Mouse (Mus musculus) liver (tissue): ENCODE results near the gene Spock3.
A peak's percentile ranks its signal among the peaks of the same experiment; 100 is the strongest.
"Not testable (repeated sequence)": the region's sequence is repeated elsewhere in the genome, so short reads cannot be mapped to it uniquely, and the experiment has no call there.

Experiments
- DNase-seq: peaks from one replicate; pipeline ENCODE4 v3.0.0-alpha.2; 2020; ENCODE audit warnings: mixed read lengths

The Spock3 gene

GRCm38 (mm10) chr8:62950709-62951108 lies at the start of gene Spock3:
Spock3 (plus strand) TSS chr8:62951009.
- no peak for DNase-seq

GRCm38 (mm10) chr8:62951173-62952134 lies 645 bp downstream of the Spock3 start:
- peak; percentile 27 for DNase-seq

- no peak for DNase-seq
Observed at GRCm38 (mm10) chr8:62952481-62952880, 1.7 kb downstream of the Spock3 start.

DNA sequence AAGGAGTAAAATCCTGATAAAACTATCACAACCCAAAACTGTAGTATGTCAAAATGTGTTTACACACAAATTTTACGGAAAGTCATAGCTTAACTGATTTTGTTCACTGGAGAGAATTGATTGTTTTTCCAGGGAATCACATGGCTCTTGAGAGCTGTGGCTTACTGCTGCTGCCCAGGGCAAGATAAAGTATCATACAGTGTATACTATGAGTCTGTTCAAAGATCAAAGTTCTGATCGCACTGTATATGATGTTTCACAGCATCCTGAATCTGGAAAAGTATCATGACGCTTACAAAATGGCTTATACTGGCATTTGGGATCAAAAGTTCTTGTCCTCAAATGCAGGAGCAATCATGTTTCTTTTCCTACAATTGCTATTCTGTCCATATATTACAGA lies 11.8 kb downstream of the Spock3 start:
- DNase-seq: no peak

- DNase-seq: no peak
Observed at GRCm38 (mm10) chr8:62969802-62970372, 19.1 kb downstream of the Spock3 start.

GRCm38 (mm10) chr8:63088984-63089383 lies 138.2 kb downstream of the Spock3 start:
- no peak for DNase-seq

DNA sequence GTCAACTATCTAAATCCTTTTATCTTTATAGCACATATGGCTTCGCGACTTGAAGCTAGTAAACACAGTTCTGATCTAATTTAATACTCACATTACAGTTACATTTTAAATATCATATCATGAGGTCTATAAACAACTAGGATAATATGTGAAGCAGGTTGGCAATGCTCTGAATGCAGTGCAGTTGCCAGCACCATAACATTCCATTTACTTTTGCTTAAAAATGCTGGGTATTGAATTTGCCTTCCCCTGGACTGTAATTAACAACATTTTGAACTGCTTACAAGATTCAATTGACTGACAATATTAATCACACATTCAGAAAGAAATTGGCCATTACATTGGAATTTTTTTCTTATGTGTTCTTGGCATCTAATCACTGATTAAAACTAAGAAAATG lies 147.4 kb downstream of the Spock3 start:
- no peak for DNase-seq

- DNase-seq: no peak
Observed at GRCm38 (mm10) chr8:63109761-63110160, 159.0 kb downstream of the Spock3 start.

- no peak for DNase-seq
Observed at GRCm38 (mm10) chr8:63112919-63113318, 162.1 kb downstream of the Spock3 start.

DNA sequence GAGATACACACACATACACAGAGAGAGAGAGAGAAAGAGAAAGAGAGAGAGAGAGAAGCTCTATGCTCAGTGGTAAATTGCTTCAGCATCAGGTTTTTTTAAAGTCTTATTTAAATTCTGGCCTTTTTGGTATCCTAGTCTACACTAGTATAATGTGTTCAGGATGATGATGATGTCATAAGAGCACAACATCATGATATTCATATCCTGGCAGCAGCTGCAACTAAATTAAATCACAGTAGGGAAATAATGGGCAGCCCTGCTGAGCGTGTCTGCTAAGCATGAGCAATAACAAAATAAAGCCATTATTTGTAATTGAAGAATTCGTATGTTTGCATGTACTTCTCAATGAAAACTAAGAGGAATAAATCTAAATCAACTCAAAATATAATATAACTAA lies 169.7 kb downstream of the Spock3 start:
- DNase-seq: no peak

- no peak for DNase-seq
Observed at GRCm38 (mm10) chr8:63135406-63135805, 184.6 kb downstream of the Spock3 start.

- not testable (repeated sequence) for DNase-seq
Observed at GRCm38 (mm10) chr8:63163861-63164260, 213.1 kb downstream of the Spock3 start.

DNA sequence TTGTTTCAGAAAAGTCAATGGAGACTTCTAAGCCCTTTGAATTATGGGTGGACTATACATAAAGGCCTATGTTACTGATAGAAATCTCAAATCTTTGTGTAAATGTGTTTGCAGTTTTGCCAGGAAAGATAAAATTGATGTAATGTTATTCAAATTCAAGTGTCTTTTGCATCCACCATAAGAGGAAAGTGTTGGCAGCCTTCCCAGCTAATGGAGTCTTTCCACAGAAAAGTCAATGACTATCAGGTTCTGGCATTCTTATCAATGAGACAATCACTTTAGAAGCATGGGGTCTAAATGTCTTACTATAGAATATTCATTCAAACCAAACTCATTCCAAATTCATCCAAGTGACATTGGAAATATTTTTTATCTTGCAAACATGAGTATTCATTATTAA lies 214.5 kb downstream of the Spock3 start:
- no peak for DNase-seq

DNA sequence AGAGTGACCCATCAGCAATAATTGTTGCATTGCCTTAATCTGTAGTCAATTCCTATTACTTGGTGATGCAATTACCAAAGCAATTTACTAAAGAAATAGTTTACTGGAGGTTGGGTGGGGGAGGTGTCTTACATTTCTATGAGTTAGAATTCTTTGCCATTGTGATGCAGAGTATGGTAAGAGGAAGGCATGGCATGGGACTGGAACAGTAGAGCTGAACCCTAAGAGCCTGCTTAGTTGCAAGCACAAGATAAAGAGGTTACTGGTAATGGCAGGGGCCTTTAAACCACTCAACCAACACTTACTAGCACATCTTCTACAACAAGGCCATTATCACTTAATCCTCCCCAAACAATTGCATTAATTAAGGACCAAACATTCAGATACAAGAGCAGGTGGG lies 219.1 kb downstream of the Spock3 start:
- DNase-seq: no peak

GRCm38 (mm10) chr8:63181272-63181671 lies 230.5 kb downstream of the Spock3 start:
- DNase-seq: no peak

- DNase-seq: no peak
Observed at GRCm38 (mm10) chr8:63258812-63259385, 308.1 kb downstream of the Spock3 start.

DNA sequence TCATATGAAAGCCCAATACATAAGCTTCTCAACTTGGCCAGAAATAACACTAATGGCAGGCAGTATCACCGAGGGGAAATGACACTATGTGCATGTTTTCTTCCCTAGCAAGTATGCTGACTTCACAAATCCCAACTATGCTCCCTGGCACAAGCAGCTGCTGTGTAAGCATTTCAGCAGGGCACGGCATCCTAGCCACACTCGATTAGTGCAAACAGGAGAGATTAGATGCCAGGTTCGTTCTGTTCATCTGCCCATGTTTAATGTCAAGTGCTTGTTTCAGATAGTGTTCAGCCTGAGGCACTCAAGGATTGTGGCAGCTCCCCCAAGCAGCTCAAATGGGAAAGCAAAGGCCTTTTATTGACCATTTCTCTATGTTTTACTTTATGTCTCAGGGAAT lies 311.7 kb downstream of the Spock3 start:
- no peak for DNase-seq

- DNase-seq: no peak
Observed at GRCm38 (mm10) chr8:63335366-63335765, 384.6 kb downstream of the Spock3 start.

GRCm38 (mm10) chr8:63368580-63368979 lies 417.8 kb downstream of the Spock3 start:
- no peak for DNase-seq

DNA sequence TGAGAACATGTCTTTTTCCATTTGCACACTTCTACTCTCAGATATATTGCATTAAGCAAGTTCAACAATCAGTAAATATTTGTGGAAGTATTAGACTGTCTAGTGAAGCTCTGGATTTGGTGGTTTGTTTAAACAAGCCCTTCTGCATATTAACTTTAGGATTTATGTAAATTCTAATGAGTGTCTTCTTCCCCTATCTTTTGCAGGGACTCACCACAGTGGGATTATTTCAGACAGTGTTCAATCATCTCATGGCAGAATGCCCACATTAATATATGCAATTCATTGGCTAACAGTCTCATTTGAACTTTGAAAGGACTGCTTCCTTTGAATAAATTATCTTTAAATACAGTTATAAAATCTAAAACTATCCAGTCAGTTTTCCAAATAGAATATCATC lies 446.9 kb downstream of the Spock3 start:
- DNase-seq: no peak
